Mouse (Mus musculus): Measurements from ENCODE around the gene B3gnt3. TPM values are rescaled to one million over a fixed set of nuclear protein-coding genes. Genes with fewer than 3 reads are reported as not detected.
"Not testable (repeated sequence)": the region's sequence is repeated elsewhere in the genome, so short reads cannot be mapped to it uniquely, and the experiment has no call there.

The B3gnt3 gene
- total RNA-seq (2021): 1 to 10 TPM; 5.2 to 5.5 TPM
- long read RNA-seq, experiment 1, transcript B3gnt3-201 (3 exons, 3,055 nt): major isoform, 10 of 14 reads
- long read RNA-seq, experiment 1, partial matches to known transcripts: 1 of 14 reads
- long read RNA-seq, experiment 1, other reads (novel, unspliced or antisense): 3 of 14 reads
- long read RNA-seq, experiment 2, transcript B3gnt3-201 (3 exons, 3,055 nt): major isoform, 9 of 14 reads
- long read RNA-seq, experiment 2, partial matches to known transcripts: 1 of 14 reads
- long read RNA-seq, experiment 2, other reads (novel, unspliced or antisense): 4 of 14 reads

DNA sequence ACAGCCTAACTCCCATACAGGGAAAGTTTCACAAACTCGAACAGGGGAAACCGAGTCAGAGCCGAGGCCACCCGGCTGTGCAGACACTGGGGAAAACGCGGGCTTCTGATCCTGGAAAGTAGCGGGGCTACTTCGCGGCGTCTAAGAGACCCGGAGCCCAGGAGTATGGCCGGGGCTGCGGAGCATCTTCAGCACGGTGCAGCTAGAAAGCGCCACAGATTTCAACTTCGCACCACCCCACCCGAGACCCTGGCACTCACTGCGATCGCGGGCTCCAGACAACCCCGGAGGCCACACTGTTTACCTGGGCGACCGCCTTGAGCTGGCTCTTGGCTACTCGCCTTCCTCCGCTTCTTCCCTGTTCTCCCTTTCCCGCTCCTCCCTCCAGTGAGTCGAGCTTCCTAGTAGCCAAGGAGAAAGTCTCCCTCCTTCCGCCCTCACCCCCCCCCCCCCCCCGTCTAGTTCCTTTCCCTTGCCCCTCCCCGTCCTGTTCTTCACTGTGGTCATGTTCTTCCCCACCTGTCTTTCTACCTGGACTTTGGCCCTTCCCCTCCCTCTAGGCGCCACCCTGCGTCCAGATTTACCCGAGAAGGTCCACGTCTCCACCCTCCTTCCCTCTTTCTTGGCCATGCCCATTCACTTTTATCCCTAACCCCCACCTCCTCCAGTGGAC is at the start of gene B3gnt3:
Gene B3gnt3, minus strand, starts transcription at position 376 of the 673 bp plus-strand sequence.
- DNase-seq: no peak
- intact Hi-C loops (cut with DNase I; ENCODE audit: low total_unique reads): no loop called here

DNA sequence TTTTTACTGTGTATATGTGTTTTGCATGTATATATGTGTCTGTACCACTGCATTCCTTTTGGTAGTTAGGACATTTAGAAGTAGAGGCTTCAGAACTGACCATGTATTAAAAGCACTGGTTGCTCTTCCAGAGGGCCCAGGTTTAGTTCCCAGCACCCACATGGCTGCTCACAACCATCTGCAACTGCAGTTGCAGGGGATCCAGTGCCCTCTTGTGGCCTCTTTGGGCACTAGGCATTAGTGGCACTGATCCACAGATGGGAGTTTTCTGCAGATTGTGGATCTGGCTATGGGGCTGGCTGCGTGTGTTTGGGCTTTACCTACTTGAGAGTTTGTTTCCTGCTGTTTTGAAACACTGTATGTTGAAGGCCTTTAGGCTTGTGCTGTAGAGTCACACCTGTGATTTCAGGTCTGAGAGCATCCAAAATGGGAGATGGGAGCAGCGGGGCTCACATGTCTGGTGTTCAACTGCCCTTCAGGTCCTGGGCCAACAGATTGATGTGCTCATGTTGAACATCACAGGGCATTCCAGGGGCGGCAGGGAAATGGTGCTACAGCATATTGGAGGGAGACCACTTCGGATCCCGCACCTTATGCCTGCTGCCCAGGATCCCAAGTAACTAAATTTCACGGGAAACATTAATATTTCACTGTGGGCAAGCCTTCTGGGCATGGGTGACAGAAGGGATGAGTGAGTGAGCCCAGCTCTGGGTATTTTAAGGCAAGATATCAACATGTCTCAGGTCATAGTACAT is 47.9 kb upstream of the B3gnt3 start:
- DNase-seq; intact Hi-C loops (cut with DNase I; ENCODE audit: low total_unique reads): not testable (repeated sequence)

DNA sequence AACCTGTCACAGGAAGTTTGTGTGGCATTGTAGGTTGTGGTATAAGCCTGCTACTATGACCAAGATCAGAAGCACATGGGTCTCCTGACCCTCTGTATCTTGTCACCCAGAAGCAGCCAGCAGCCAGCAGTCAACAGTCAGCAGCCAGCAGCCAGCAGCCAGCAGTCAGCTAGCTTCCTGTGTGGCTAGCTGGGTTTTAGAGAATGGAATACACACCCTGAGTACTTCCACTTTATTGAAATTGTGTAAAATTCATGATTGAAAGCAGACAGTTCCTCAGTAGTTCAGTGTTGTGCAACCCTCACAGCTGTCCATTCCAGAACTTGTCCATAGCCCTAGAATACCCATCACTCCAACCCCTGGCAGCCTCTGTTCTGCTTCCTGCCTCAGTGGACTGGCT is 45.5 kb upstream of the B3gnt3 start:
- not testable (repeated sequence) for DNase-seq

DNA sequence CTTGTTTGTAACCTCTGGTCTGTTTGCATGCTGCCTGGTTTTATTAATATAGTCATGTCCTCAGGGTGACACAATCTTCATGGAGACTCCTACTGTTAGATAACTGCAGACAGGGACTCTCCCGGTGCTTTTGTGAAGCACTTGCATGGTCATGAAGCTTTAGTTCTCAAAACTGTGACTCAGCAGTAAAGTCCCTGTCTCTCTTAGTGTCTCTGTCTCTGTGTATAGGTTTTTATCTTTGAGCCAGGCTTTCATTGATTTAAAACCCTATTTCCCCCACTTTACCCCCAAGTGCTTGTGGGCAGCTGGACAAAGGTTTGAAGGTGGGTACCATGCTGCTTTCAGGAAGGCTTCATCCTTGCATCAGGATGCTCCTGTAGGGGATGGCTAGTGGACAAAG is 43.7 kb upstream of the B3gnt3 start:
- intact Hi-C loops (cut with DNase I; ENCODE audit: low total_unique reads): no loop called here
- DNase-seq: no peak

More for the DNA sequence above, 45.5 kb upstream of the B3gnt3 start:
- intact Hi-C loops (cut with DNase I; ENCODE audit: low total_unique reads): not testable (repeated sequence)

DNA sequence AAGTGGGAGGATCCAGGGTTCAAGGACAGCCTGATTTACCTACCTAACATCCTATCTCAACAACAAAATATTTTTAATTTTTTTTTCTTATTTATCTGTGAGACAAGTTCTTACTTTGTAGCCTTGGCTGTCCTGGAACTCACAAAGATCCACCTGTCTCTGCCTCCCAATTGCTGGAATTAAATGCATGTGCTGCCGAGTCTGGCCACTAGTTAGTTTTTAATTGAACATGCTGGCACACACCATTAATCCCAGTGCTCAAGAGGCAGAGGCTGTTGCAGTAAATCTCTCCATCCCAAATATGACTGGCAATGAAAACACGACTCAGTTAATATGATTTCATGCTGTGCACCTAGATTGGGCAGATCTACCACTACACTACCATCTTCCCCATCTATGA is 41.2 kb upstream of the B3gnt3 start:
- intact Hi-C loops (cut with DNase I; ENCODE audit: low total_unique reads): no loop called here
- DNase-seq: no peak

DNA sequence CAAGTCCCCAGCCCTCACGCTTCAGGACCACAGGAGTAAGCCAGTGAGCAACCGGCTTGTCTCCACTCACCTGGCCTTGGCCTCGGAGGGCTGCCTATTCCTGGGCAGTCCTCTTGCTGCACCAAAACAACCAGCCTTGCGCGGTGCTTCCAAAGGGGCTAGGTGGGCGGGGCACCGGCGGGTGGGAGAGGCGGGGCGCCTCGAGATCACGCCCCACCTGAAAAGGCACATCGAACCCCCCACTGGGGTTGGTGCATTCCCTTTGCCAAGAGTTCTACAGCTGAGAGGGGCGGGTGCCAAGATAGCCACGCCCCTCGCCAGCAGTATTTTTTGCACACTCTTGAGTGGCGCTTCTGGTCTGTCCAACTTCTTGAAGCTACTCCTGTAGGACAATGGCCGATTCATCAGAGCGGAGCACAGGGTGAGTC is 40.1 kb upstream of the B3gnt3 start:
- no peak for DNase-seq
- intact Hi-C loops (cut with DNase I; ENCODE audit: low total_unique reads): no loop called here

DNA sequence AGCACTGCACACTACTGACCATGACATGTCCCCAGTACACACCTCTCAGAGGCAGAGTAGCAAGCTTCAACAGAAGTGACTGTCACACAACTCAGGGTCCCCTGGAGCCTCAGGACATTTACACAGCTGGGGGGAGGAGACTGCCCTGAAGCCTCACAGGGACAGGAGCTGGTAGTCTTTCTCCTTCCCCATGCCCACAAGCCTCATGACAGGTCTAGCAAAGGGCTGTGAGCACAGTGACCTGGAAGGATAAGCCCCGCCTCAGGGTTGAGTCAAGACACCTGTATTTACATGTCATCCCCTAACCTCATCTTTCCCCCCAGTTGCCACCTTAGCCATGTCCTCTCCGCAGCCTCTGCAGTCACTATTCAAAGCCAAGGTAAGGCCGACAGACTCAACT is 39.6 kb upstream of the B3gnt3 start:
- intact Hi-C loops (cut with DNase I; ENCODE audit: low total_unique reads): no loop called here

DNA sequence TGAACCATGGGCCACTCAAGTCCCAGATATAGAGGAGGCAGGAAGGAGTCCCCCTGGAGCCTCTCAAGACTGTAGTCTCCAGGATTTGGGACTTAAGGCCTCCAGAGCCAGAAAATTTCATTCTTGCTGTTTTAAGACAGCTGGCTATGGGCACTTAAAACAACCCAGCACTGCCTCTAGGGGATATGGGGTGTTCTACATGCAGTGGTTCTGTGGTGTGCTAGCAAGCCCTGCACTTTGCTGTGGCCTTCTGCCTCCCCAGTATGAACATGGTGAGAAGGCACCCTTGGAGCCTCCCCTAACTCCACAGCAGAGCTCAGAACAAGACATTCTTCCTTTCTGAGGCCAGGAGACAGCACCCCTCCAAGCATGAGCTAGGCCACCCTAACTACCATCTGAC is 36.7 kb upstream of the B3gnt3 start:
- intact Hi-C loops (cut with DNase I; ENCODE audit: low total_unique reads): not testable (repeated sequence)

More for the DNA sequence above, 39.6 kb upstream of the B3gnt3 start:
- DNase-seq: no peak

DNA sequence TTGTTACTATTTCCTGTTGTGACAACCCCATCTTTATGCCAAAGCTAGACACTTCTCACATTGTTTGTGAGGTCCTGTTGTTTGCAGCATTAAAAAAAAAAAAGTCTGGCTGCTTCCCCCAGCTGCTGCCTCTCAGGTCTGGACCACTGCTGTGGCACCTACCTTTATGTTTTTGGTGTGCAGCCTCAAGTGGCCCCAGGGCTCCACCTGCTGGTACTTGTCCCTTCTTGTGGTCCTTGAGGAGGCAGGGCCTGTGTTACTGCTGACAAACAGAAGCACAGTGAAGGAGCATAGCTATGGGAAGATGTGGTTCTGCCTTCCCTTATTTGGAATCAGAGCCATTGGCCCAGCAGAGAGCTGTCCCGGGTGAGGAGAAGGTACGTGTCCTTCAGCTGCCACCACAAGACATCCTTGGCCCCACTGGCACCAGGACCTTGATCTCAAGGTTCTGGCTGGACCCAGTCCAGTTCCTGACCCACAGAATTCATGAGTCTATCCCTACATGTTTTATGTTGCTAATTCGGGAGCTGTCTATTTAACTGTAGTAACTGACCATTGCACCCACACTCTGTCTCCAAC is 30.2 kb upstream of the B3gnt3 start:
- intact Hi-C loops (cut with DNase I; ENCODE audit: low total_unique reads): no loop called here
- no peak for DNase-seq

More for the DNA sequence above, 36.7 kb upstream of the B3gnt3 start:
- not testable (repeated sequence) for DNase-seq

DNA sequence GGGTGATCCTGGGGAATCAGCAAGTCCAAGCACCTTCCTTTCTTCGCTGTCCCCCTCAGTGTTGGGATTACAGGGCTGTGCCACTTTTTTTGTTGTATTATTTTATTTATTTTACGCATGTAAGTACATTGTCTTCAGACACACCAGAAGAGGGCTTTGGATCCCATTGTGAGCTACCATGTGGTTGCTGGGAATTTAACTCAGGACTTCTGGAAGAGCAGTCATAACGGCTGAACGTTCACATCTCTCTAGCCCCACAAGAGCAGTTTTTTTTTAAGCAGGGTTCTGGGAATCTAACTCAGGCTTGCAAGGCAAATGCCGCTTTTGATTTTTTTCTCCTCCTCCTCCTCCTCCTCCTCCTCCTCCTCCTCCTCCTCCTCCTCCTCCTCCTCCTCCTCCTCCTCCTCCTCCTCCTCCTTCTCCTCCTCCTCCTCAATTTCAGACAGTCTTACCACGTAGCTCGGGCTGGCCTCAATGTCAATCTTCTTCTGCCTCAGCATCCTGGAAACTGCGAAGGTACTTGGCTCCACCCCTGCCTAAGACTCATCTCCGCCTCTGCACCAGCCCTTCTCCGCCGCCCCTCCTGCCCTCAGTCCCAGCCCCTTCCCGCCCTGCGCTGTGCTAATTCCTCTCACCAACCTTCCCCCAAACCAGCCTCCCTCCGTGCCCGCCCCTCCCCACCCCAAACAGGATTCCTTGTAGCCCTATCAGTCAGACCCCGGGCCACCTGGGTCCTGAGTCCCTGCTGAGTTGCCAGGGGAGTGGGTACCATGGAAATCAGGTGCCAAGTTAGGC is 27.4 kb upstream of the B3gnt3 start:
- intact Hi-C loops (cut with DNase I; ENCODE audit: low total_unique reads): no loop called here
- DNase-seq: no peak

DNA sequence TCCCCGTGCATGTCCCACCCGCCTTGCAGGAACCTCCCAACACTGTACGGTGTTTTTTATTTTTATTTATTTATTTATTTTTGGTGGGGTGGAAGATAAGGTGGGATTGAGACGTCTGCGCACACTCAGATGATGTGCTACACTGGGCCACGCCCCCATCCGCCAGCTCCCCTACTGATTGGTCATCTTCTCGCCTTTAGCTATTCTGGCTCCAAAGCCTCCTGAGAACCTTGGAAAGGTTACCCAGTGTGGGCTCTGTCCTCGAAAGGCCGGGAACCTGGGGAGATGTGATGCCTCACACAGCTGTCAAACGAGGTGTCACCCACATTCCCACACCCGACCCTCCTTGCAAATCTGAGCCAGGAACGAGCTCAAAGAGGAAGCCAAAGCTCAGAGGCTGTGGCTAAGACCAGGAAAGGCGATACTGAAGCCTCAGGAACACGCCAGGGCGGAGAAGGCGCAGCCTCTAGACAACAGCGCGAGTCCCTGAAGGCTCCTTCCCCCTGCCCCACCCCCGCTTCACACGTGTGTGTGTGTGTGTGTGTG is 26.7 kb upstream of the B3gnt3 start:
- DNase-seq: no peak
- intact Hi-C loops (cut with DNase I; ENCODE audit: low total_unique reads): no loop called here

DNA sequence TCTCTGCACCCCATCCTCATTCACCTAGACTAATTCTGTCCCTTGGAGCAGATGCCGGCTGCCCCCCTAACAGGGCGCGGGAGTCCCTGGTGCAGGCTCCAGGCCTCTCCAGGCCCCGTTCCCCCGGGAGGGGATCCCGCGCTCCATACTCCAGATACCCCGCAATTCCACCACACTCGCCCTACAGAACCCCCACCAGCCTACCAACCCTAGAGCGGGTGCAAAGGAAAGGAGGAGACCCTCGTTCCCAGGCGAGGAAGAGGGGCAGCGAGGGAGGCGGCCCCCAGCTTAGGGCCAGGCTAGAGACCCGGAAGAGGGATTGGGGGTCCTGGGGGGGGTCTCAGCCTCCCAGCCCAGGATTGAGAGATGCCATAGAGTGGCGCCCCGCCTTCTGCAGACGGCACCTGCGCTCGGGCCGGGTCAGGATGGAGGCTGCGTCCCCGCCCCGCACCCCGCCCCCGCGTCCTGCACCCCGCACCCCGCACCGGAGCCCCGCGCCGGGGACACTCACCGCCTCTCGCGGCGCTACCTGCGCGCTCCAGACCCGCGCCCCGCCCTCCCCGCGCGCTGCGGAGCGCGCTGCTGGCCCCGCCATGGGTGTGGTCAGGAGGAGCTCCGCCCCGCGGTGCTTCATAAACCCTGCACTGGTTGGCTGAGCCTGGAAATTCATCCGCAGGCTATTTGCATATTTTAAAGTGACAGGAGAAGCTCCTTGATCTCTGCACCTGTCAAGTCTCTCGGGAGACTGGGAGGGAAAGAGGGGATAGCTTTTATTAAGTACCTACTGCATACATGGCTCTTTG is 23.7 kb upstream of the B3gnt3 start, which contains the start of gene Fcho1:
Gene Fcho1, minus strand, starts transcription at position 595 of the 803 bp plus-strand sequence.
- peak; percentile 55 for DNase-seq
- intact Hi-C loops (cut with DNase I; ENCODE audit: low total_unique reads): no loop called here

DNA sequence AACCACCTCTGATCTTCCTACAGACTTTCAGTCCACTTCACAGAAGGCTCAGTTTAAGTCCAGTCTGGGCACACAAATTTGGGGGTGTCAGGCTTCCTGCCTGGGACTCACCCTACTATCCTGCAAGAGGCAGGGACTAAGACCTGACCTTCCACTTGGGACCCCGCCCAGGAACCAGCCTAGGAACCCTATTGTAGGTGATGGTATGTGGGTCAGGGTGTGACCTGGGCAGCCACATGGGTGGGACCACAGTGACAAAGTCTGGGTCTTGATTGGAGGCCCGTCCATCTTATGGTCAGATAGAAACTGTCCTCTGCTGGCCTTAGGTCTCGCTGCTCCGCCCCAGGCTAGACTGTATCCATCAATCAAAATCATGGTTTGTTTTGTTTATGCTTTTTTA is 22.8 kb upstream of the B3gnt3 start:
- intact Hi-C loops (cut with DNase I; ENCODE audit: low total_unique reads): no loop called here
- no peak for DNase-seq

DNA sequence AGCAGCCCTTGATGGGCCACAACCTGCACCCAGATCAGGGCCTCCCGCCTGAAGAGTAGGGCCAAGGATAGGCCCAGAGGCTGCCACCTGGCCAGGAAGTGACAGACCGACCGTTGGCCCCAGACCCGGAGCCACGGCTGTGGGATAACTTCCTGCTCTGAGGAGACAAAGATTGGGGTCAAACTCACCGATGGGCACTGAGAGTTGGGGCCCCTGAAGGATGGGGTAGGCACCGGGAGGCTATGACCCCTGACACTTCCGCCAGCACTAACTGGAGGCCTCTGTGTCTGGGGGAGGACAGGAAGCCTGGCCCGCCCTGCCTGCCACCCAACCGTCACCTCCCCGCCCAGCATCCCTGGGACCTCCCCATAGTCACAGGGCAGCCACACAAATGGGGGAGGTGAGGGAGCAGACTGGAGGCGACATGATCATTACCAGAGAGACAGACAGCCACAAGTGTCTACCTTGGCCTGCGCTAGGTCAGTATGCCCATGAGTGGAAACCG is 21.5 kb upstream of the B3gnt3 start:
- intact Hi-C loops (cut with DNase I; ENCODE audit: low total_unique reads): no loop called here
- DNase-seq: no peak

DNA sequence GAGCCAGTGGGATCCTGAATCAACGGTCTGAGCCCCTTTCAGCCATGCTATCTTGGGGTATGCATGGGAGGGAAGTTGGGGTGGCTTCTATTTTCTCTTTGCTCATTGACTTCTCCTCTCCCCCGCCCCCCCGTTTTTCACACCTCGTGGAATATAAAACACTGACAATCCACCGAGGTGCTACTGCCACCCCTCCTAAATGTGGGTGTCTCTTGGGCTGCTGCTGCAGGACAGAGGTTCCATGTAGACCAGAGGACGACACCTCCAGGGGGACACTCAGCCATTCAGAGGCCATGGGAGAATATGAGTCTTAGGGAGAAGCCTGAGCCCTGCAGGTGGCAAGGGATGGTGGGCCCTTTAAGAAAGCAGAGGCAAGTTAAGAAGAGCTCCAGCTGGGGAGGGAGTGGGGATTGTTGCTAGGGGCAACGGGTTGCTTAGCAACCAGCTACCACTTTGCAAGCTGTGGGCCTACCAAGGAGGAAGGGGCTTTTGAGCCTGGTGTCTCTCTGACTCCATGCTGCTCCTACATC is 18.4 kb upstream of the B3gnt3 start:
- intact Hi-C loops (cut with DNase I; ENCODE audit: low total_unique reads): no loop called here
- no peak for DNase-seq

DNA sequence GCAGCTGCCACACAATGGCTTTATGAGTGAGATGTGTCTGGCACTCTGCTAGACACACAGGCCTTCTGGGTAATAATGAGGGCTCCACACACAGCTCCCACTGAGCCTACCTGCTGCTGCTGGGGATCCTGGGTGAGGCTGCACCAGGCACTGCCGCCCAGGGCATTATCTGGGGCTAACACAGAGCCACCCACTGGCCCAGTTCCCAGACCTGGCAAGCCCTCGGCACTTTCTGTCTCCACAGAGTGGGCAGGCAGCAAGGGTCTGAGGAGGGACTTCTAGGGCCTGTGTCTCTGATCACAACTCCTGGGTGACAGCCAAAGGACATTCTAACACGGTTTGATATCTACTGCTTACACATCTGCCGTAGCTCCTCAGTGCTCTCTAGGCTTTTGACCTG is 17.6 kb upstream of the B3gnt3 start:
- intact Hi-C loops (cut with DNase I; ENCODE audit: low total_unique reads): no loop called here
- no peak for DNase-seq

DNA sequence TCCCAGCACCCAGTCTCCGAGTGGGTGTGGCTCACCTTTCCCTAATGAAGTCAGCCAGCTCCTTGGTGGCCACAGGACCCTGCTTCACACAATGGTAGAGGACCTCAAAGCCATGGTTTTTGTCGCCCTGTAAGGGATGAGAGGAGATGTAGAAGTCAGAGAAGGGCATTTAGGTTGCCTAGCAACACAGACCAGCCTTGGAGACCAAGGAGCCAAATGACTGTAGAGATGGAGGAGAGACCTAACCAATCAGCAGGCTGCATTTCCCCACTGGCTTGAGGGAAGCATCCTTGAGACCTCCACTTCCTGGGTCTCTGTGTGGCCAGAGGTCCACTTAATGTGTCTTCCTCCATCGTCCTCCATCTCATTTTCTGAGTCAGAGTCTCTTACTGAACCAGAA is 16.7 kb upstream of the B3gnt3 start:
- no peak for DNase-seq
- intact Hi-C loops (cut with DNase I; ENCODE audit: low total_unique reads): no loop called here

DNA sequence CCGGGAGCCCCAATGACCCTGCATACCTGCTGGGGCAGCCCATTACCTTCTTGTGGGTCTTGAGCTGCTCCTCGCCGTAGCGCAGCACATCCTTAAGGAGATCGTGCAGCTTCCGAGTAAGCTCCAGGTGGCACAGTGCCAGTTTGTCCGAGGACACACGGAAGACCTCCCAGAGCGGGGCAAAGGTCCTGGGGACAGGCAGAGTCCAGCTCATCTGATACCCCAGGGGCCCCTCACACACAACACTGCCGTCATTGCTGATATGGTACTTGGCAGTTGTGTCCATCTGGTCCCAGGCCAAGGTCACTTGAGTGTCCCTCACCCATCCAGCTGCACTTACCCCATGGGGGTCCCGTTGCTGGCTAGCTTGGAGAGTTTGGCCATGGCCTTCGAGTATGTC is 15.5 kb upstream of the B3gnt3 start:
- intact Hi-C loops (cut with DNase I; ENCODE audit: low total_unique reads): no loop called here

More for the DNA sequence above, 15.5 kb upstream of the B3gnt3 start:
- no peak for DNase-seq

All from gastrocnemius, postnatal 14 days (tissue).